Mouse (Mus musculus) Muller cell, postnatal 12 days (primary cell): ENCODE data around the gene Zbtb38.

Experiments used
- DNase-seq: peaks from one replicate; pipeline ENCODE4 v3.0.0-alpha.2; 2015; ENCODE audit errors: inconsistent ontology term

Gene Zbtb38

DNA sequence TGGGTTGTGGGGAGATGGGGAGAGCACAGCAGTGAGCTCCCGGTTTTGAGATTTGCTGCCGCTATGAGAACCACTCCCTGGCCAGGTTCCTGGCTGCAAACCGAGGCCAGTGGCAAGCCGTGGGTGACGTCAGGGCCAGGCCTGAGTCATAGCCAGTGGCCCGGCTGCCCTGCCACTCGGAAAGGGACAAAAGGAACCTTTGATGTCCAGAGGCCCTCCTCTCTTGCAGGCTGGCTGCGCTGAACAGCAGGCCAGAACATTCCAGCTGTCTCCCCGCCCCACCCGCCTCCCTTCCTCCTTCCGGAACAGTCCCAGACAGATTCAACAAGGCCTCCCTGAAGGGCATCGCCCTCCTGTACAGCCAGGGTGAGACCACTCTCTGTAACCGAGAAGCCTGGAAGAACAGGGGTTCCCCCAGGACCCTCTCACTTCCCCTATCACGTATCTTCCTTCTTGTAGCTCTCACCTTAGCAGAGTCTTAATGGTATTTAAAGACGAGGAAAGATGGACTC lies at the start of gene Zbtb38:
Zbtb38 (minus strand) TSS at position 229 of the 512 bp plus-strand sequence.
- peak; percentile 97 for DNase-seq

DNA sequence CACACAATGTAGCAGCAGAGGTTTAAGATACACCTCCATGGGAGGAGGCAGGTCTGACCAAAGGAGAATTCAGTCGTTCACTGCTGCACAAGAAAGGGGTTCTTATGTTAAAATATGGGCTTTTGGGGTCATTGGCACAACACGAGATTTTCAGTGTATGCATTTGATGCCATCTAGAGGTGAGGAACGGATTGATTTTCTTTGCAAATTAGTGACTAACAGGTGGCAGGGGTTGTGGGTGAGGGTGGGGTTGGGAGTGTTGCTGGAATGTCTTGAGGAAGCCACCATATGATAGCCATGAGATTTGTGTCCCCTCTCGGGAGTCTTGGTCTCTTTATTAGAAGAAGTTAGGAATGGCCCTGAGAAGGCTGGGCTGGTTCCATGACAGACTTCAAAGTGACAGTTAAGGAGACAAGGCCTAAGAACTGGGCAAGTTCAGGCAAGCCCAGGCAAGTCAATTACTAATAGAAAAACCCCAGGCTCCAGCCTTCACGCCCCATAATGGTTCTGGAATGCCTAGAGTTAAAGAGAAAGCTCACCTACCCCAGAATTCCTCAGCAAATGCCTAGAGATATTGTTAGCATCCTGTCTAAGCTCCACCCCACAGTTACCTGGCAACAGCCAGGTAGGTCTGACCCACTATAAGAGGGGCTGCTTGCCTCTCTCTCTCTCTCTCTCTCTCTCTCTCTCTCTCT lies 47.6 kb upstream of the Zbtb38 start:
- peak; percentile 81 for DNase-seq

DNA sequence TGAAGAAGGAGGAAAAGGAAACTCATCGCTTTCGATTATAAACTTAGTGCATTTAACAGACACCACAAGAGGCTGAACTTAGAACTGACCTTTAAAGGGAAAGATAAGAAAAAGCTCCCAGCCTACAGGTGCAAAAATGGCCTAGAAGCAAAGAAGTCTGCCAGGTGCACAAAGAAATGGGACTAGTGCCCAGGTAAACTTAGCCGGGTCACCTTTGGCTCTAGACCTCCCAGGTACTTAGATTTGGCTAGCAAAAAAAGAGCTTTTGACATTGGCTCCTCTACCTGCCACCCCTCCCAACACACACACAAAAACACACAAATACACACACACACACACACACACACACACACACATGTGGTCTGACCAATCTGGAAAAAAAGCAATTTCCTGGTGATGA lies 44.7 kb upstream of the Zbtb38 start:
- no peak for DNase-seq

DNA sequence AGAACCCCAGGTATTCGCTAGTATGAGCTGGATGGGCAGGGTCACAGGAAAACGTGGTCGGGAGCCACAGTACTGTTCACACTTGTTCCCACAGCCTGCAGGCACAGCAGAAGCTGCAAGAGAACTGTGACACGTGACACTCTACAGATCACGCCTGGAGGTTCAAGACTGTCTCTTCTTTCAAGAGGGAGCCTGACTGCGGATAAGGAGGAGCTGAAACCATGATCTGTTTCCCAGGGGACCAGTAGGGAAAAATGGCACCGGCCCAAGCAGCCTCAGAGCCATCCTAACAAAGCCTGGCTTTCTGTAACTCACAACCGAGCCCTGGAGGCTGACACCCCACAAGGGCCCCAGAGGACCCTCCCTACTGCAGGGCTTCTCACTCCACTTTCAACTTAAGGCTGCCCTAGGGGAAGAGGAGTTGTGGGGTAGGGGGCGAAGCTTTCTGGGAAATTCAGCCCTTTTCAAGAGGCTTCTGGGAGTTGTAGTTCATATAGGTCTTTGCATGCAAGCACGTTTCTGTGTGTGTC lies 42.8 kb upstream of the Zbtb38 start:
- DNase-seq: peak; percentile 31

DNA sequence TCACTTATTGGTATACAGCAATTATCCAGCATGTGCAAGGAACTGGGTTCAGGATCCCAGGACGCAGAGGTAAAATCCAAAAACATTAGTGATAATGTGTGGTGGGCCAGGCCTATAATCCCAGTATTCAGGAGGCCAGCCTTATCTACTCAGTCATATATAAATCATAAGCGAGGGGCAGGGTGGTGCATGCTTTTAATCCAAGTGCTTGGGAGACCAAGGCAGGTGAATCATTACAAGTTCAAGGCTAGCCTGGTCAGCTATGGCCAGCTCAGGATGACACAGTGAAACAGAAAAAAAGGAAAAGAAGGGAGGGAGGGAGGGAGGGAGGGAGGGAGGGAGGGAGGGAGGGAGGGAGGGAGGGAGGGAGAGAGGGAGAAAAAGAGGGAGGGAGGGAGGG lies 42.0 kb upstream of the Zbtb38 start:
- DNase-seq: no peak

DNA sequence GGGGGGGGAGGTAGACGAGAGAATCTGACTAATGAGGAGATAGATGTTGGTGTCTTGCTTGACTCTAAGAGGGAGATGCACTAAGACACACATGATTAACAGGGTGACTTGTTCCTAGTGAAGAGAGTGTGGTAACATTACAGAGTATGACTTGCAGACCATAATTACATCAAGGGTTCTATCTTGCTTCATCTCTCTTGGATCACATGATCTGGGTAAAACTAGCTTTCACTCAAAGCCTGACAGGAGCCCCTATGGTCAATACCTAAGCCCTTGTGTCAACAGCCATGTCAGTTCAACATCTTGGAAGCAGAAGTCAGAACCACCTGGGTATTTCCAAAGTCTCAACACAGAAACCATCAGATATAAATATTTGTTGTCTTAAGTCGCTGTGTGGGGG lies 39.9 kb upstream of the Zbtb38 start:
- DNase-seq: no peak

DNA sequence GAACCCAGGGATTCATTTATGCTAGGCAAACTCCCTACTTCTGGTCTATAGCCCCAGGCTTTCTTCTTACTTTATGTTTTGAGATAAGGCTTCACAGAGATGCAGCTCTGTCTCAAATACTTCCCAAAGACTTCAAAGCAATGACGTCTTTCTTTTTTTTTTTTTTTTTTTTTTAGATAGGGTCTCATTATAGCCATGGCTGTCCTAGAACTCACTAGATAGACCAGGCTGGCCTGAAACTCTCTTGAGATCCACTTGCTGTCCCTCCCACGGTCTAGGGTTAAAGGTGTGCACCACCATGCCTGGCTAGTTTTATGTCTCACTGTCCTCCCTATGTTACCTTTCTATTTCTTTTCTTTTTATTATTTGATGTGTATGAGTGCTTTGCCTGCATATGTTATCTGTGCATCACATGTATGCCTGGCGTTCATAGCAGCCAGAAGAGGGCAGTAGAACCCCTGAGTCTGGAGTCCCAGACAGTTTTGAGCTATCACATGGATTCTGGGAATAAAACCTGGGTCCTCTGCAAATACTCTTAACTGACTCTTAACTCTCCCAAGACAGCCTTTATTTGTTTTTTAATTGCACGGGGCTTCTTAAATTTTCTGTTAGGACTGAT lies 37.9 kb upstream of the Zbtb38 start:
- no peak for DNase-seq

DNA sequence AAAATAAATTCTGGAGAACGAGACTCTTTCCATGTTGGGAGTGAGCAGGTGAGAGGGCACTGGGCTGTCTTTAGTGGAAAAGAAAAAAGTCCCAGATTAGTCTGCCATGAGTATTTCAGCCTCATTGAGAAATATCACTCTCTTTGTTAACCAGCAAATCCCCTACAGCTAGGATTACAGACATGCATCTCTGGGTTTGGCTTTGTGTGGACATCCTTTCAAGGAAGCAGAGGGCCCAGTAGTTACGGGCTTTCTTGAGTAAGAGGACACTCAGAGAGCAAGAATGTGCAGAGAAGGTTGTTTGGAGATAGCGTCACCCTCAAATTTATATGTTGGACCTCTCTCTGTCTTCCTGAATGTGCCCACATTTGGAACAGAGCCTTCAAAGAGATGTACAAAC lies 37.3 kb upstream of the Zbtb38 start:
- DNase-seq: no peak

DNA sequence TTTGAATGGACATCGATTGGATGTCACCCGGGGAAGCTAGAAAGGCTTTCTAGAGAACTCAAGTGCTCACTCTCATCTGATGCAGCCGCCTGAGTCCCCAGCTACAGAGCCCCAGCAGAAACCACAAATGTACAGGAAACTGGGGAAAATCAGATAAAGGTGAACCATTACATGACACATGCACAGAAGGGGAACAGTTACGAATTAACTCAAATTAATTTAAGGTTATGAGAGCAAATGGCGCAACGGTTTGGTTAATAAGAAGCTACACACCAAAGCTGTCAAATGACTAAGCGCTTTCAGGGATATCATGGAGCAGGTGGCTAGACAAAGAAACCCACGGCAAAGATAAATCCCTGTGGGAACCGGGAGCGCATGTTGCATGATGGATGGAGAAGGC lies 35.2 kb upstream of the Zbtb38 start:
- no peak for DNase-seq

DNA sequence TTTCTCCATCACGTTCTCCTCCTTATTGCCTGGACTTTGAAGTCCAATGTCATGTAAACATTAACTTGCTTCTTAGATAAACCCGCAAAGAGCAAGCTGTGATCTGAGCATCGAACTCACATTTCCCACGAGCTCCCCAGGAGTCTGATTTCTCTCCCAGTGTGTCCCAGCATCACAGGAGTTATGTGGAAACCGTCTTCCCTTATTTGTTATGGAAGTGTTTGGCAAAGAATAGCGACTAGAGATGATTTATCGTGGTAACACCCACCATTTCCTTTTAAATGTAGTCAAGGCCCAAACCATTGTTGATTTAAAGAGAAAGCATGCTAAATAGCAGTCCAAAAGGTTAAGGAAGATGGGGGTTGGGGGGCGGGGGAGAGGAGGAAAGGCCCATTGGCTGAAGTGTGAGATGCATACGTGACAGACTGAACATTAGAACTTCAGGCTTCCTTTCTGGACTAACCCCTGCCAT lies 33.3 kb upstream of the Zbtb38 start:
- no peak for DNase-seq

DNA sequence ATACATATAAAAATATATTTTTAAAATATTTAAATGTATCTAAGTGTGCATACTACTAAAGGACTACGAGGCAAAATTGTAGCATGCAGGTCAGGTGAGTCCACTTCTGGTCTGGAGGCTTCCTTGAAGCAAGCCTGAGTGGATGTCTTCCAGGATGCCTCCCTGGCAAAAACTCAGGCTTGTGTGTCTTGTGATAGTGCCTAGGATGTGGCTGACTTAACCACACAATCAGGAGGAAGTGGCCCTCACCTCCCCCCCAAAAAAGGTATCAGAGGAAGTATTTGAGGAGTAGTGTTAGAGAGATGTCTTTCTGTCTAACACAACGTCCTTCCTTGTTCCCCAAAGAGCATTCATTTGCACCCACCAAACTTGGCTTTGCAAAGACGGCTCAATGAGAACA lies 32.6 kb upstream of the Zbtb38 start:
- no peak for DNase-seq

DNA sequence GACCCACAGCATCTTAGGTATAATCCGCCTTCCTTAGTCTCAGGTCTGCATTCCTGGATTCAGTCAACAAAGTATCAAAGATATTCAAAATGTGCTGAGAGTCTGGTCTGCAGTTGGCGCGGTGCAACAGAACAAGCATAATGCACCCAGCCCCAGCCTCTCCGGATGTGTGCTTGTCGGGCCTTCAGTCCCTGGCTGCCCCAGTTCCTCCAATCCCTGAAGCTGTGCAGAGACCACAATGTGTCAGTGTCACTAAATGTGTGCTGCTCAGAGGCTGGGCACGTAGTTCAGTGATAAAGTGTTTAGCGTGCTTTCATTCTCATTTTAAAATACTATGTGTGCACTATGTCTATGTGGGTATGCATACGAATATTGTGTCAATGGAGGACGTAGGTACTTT lies 31.0 kb upstream of the Zbtb38 start:
- no peak for DNase-seq

DNA sequence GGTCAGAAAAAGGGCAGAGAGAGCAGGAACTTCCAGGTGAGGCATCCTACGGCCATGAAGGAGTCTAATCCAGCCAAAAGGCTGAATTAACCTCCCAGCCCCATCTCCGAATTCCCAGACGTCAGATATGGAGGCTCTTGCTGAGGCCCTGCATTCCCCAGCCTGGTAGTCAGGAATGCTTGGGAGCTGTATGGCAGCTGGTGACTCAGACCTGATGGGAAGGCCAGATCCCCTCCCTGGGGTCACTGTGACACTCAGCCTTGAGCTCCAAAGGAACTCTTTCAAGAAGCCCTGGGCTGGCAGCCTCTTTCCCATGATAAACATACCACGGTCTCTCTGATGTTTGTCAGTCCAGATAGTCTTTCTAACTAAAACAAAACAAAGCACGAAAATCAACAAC lies 30.6 kb upstream of the Zbtb38 start:
- peak; percentile 87 for DNase-seq

DNA sequence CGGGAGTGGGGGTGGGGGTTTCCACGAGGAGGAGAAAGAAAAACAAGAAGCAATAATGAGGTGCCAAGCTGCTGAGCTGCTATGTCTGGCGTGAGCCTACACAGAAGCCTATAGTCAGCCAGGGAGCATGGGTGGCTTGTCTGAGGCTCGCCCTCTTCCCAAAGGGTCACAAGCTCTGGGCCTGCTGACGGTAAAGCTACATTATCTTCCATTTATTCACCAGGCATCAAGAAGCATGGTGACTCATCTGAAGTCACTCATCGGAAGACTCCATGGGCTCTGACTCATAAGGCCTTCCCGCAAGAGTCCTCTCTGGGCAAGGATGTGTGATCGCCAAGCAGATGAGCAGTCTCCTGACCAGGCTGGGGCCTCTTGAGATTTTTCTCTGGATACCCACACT lies 29.4 kb upstream of the Zbtb38 start:
- DNase-seq: peak; percentile 68

DNA sequence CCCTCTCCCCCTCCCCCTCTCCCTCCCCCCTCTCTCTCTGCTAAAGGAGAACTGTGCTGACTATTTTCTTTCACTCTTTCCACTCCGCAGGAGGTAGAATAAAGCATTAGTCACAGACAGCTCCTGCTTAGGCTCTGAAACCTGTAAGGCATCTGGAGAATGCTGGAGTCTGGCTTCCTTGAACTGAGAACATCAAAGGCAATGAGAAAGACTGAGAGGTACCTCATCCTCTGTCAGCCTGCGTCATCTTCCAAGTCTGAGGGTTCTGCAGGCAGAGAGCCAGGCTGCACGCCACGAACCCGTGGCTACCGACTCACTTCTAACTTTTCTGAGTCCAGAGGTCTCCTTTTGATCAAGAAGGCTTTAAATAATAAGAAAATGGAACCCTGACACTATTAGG lies 20.5 kb upstream of the Zbtb38 start:
- peak; percentile 70 for DNase-seq

DNA sequence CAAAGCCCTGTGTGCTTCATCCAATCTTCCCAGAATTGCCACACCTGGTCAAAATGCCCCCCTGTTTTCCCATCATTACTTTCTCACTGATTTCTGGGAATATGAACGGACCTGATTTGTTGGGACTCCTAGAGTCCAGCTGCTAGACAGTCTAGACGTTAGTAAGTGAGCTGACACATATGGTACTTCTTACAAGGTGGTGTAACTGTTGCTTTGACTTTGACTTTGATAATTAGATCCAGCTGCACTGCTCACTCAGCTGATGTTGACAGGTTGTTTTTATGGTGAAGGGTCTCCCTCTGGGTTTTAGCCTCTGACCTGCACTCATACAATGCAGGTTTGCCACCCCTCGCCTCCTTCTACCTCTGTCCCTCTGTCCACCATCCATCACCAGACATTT lies 17.8 kb upstream of the Zbtb38 start:
- no peak for DNase-seq

DNA sequence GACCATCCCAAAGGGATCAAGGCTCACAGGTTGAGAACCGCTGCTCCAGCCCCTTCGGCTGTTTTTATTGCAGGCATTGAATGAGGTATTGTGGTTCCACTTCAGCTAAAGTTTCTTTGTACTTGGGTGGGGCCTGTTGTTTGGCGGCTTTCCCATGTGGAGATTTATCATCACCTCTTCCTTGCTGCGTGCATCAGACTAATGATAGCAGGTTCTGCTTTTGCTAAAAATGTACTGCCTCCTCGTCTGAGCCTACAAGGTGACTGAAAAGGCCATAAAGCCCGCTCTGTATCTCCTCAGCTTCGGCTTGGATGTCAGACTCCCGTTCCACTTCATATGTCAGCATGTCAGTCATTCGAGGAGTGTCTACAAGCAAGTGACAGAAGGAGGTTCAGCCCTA lies 17.0 kb upstream of the Zbtb38 start:
- DNase-seq: no peak

DNA sequence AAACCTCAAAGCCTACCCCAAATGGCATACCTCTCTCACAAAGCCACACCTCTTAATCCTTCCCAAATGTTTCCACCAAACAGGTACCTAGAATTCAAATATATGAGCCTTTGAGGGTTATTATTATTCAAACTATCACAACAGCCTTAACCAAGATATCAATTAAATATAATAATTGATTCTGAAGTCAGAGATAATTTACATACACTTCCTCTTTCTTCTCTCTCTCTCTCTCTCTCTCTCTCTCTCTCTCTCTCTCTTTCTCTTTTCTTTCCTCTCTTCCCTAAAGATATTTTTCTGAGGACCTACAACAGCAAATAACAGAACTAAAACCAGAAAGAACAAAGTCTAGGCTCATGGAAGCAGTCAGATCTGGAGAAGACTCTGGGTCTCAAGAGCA lies 15.2 kb upstream of the Zbtb38 start:
- no peak for DNase-seq

DNA sequence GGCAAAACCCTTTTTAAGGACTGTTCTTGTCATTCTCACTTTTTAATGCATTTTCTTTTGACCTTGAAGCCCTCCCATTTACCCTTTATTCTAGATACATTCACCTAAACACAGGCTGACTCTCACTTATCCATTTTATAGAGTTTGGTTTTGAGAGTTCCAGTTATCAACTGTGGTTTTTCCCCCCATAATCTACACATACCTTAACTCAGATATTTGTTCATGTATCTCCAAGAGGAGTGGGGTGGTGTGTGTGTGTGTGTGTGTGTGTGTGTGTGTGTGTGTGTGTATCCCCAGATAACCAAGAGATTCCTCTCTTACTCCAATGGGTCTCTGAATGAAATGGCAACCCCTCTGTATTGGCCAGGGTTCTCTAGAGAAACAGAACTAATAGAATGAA lies 13.4 kb upstream of the Zbtb38 start:
- DNase-seq: no peak

DNA sequence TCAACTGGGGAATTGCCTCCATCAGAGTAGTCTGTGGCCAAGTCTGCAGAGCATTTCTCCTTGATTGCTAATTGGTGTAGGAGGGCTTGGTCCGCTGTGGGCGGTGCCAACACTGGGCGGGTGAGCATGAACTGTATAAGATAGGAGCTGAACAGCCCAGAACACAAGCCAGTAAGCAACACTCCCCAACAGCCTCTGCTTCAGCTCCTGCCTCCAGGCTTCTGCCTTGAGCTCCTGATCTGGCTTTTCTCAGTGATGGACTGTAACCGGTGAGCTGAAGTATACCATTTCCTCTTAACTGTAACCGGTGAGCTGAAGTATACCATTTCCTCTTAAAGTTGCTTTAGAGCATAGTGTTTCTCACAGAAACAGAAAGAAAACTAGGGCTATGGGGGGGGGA lies 12.8 kb upstream of the Zbtb38 start:
- DNase-seq: peak; percentile 18

DNA sequence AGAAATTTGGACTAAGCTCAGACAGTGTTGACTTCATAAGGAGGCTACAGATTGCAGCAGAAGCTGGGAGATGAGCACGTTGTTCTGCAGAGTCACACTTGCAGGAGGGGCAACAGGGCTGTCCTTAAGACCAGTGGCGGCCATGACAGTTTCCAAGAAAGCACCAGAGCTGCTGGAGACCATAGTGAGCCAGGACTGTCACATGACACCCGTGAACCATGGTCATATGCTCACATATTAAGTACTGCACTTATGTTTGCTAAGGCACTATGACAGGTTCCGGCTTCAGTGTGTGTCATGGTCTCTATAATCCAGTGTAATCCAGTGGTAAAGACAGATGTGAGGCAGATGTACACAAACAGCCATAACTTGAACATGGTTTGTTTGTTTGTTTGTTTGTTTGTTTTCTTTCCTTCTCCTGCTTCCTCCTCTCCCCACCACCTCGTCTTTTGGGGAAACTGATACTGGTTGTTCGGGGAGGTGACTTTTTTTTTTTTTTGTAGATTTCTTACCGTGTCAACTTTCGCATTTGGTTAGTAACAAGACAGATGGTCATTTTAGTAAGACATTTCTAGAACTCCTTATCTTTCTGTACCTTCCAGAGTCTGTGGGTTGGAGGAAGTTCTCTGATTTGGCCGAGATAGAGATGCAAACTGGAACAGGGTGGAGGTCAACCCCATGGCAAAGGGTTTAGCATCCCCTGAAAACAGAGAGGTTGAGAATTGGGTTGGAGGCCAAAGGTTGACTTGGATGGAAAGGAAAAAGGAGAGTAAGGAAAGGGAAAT lies 11.4 kb upstream of the Zbtb38 start:
- DNase-seq: no peak

DNA sequence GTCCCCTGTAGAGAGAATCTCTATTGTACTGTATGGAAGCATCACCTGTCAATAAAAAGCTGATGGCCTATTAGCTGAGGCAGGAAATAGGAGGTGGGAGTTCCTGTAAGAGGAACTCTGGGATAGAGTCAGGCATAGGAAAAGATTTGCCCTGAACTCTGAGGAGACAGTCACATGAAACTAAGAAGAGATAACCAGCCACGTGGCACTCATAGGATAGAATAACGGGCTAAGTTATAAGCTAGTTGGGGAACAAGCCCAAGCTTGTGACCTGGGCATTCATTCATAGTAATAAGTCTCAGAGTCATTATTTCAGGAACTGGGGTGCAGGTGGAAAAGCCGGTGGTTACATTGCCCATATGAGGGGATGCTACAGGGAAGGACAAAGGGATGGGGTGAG lies 10.4 kb upstream of the Zbtb38 start:
- no peak for DNase-seq
